Mouse (Mus musculus): ENCODE data around the gene Astn1.

Astn1 gene

GRCm38 (mm10) chr1:158422739-158423138 is 60.7 kb downstream of the Astn1 start:
- DNase-seq = no peak

- DNase-seq = no peak
Measured at GRCm38 (mm10) chr1:158446071-158446470, 84.0 kb downstream of the Astn1 start.

- DNase-seq = no peak
Measured at GRCm38 (mm10) chr1:158447956-158448355, 85.9 kb downstream of the Astn1 start.

GRCm38 (mm10) chr1:158452675-158453074 is 90.6 kb downstream of the Astn1 start:
- no peak for DNase-seq

GRCm38 (mm10) chr1:158453587-158453986 is 91.5 kb downstream of the Astn1 start:
- DNase-seq = no peak

- no peak for DNase-seq
Measured at GRCm38 (mm10) chr1:158463975-158464374, 101.9 kb downstream of the Astn1 start.

GRCm38 (mm10) chr1:158465286-158465685 is 103.2 kb downstream of the Astn1 start:
- no peak for DNase-seq

GRCm38 (mm10) chr1:158477841-158478240 is 115.8 kb downstream of the Astn1 start:
- DNase-seq = no peak

- no peak for DNase-seq
Measured at GRCm38 (mm10) chr1:158480285-158480684, 118.2 kb downstream of the Astn1 start.

GRCm38 (mm10) chr1:158483733-158484132 is 121.7 kb downstream of the Astn1 start:
- DNase-seq = no peak

GRCm38 (mm10) chr1:158489521-158490021 is 127.5 kb downstream of the Astn1 start:
- no peak for DNase-seq

- DNase-seq = no peak
Measured at GRCm38 (mm10) chr1:158490175-158490574, 128.1 kb downstream of the Astn1 start.

- DNase-seq = no peak
Measured at GRCm38 (mm10) chr1:158493289-158493688, 131.2 kb downstream of the Astn1 start.

GRCm38 (mm10) chr1:158500140-158500539 is 138.1 kb downstream of the Astn1 start:
- DNase-seq = no peak

GRCm38 (mm10) chr1:158501019-158501418 is 138.9 kb downstream of the Astn1 start:
- no peak for DNase-seq

- DNase-seq = no peak
Measured at GRCm38 (mm10) chr1:158507610-158508009, 145.5 kb downstream of the Astn1 start.

- DNase-seq = peak; percentile 3
Measured at GRCm38 (mm10) chr1:158509112-158509855, 147.2 kb downstream of the Astn1 start.

GRCm38 (mm10) chr1:158510478-158511207 is 148.6 kb downstream of the Astn1 start:
- DNase-seq = peak; percentile 10

- DNase-seq = no peak
Measured at GRCm38 (mm10) chr1:158512089-158512488, 150.0 kb downstream of the Astn1 start.

- DNase-seq = no peak
Measured at GRCm38 (mm10) chr1:158512636-158513035, 150.6 kb downstream of the Astn1 start.

- DNase-seq = no peak
Measured at GRCm38 (mm10) chr1:158513572-158513971, 151.5 kb downstream of the Astn1 start.

- no peak for DNase-seq
Measured at GRCm38 (mm10) chr1:158516558-158516957, 154.5 kb downstream of the Astn1 start.

GRCm38 (mm10) chr1:158536195-158536594 is 174.1 kb downstream of the Astn1 start:
- no peak for DNase-seq

GRCm38 (mm10) chr1:158536867-158537266 is 174.8 kb downstream of the Astn1 start:
- no peak for DNase-seq
